Mouse (Mus musculus) kidney, adult 2 months (tissue): ENCODE results near the gene Ceacam18.

Source experiments
- CTCF ChIP-seq: fragments of 200-500 bp; conservative IDR thresholded peaks from 2 replicates; pipeline ENCODE4 v1.5.1; 2011; ENCODE audit warnings: low read depth, mild to moderate bottlenecking, control low read depth, low read length, moderate library complexity, mixed read lengths; ENCODE audit not compliant: insufficient read depth, insufficient read length
- POLR2A ChIP-seq: fragments of 200-500 bp; IDR thresholded peaks from one replicate; pipeline ENCODE4 v1.6.1; 2011; ENCODE audit warnings: low read depth, low read length, control low read depth

- TF ChIP-seq CTCF, result no peak
- no peak for TF ChIP-seq POLR2A
These were observed 9.4 kb upstream of the Ceacam18 start for GRCm38 (mm10) chr7:43625065-43625464.
